Mouse (Mus musculus): ENCODE data around the gene Ccnk.

Ccnk gene

GRCm38 (mm10) chr12:108251034-108251792 is 71.8 kb downstream of the Ccnk start:
- DNase-seq: no peak

DNA sequence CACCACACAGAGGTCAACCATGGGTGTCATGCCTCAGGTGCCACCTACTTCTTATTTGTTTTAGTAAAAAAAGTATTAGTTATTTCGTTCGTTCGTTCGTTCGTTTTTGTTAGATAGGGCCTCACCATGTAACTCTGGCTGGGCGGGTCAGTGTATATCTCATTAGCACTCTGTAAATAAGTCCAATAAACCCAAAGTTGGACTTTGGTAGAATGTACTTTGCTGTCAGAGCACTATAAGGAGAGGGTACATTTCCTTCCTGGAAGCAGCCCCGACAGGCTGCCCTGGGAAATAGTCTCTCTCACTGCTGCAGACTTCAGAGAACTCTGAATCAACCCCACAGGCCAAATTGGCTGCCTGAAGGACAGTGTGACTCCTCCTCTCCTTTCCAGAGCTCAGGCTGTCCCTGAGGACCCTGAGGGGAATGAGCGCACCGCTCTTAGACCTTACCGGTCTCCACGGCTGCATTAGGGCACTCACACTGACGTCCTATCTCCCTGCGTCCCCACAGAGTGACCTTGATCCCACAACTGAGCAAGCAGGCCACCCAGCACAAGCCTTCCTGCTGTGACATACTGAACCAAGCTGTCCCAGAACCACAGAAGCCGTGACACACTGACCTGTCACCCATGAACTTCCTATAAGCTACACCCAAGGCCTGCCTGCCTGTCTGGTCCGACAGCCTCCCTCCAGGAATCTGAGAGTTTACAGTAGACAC is 72.6 kb downstream of the Ccnk start:
- no peak for DNase-seq
